Mouse (Mus musculus): ENCODE data around the gene Rpgrip1l. TPM values are rescaled to one million over a fixed set of nuclear protein-coding genes. Genes with fewer than 3 reads are reported as not detected.

Gene Rpgrip1l
- polyA plus RNA-seq, 1 experiment from 2014 or later: 8.7 TPM

DNA sequence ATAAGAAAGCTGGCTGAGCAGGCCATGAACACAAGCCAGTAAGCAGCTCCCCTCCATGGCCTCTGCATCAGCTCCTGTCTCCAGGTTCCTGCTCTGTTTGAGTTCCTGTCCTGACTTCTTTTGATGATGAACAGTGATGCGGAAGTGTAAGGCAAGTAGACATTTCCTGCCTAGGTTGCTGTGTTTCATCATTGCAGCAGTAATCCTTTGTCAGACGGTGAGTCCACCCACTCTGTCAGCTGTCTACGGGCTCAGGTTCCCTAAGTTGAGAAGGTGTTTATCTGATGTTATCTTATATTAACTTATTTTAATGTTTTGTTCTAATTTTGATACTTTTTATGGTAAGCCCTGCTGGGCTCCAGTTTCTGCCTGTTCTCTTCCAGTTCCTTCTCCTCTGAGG, 13.0 kb upstream of the Rpgrip1l start:
- no peak overlapping the region for H3K27ac ChIP-seq
- ATAC-seq (replicated peaks; ENCODE audit: low FRiP score, low read depth) (no peak), DNase-seq (ENCODE audit: low spot score) (no peak)
- H3K4me2 ChIP-seq (ENCODE audit: low read length): no peak overlapping the region
- H3K9me3 ChIP-seq (replicated peaks; ENCODE audit: low read length): no peaks in the 10 kb centered on the region
- 0 out of 2 replicates have a peak, but pooled peaks cover 3% of the 10 kb centered on the region for H3K36me3 ChIP-seq (ENCODE audit: insufficient read depth, low read length)
- no peaks in the 10 kb centered on the region for H3K4me1 ChIP-seq (replicated peaks; ENCODE audit: insufficient read depth, low read length)
- H3K27me3 ChIP-seq (ENCODE audit: insufficient read depth, low read length): no peaks in the 10 kb centered on the region
- H3K4me3 ChIP-seq (replicated peaks; ENCODE audit: low read depth, low read length): no peak overlapping the region
- WGBS: 57% methylated on average over 3 of the region's 3 CpGs
- no peak for TF ChIP-seq CTCF (IDR thresholded peaks at IDR 0.05; ENCODE audit: low read depth)
- no peak overlapping the region for H3K9ac ChIP-seq (ENCODE audit: low read depth, low read length)

DNA sequence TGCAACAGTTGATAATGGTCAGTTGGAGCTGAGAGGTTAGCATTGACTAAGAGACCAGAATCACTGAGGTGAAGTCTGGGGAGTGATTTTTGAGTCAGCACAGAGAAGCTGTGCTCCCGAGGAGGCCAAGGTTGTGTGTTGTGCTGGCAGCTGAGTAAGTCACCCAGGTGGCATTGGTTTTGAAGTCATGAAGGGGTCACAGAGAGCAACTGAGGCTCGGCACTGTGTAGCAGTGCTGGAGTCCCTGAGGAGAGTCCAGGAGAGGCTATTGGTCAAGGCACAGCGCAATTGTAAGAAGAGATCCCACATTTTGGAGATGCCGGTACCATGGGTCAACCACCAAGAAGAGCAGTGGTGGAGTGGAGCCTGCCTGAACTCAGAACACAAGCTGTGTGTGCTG, 11.9 kb upstream of the Rpgrip1l start:
- no peak overlapping the region for H3K9ac ChIP-seq (ENCODE audit: low read depth, low read length)
- no peak overlapping the region for H3K4me3 ChIP-seq (replicated peaks; ENCODE audit: low read depth, low read length)
- DNase-seq (ENCODE audit: low spot score) (no peak), ATAC-seq (replicated peaks; ENCODE audit: low FRiP score, low read depth) (no peak)
- no peaks in the 10 kb centered on the region for H3K4me1 ChIP-seq (replicated peaks; ENCODE audit: insufficient read depth, low read length)
- no peaks in the 10 kb centered on the region for H3K27me3 ChIP-seq (ENCODE audit: insufficient read depth, low read length)
- no peak for TF ChIP-seq CTCF (IDR thresholded peaks at IDR 0.05; ENCODE audit: low read depth)
- WGBS: 86% methylated on average over 4 of the region's 4 CpGs
- H3K27ac ChIP-seq: no peak overlapping the region
- no peak overlapping the region for H3K4me2 ChIP-seq (ENCODE audit: low read length)
- H3K9me3 ChIP-seq (replicated peaks; ENCODE audit: low read length): no peaks in the 10 kb centered on the region
- H3K36me3 ChIP-seq (ENCODE audit: insufficient read depth, low read length): 0 out of 2 replicates have a peak, but pooled peaks cover 3% of the 10 kb centered on the region

DNA sequence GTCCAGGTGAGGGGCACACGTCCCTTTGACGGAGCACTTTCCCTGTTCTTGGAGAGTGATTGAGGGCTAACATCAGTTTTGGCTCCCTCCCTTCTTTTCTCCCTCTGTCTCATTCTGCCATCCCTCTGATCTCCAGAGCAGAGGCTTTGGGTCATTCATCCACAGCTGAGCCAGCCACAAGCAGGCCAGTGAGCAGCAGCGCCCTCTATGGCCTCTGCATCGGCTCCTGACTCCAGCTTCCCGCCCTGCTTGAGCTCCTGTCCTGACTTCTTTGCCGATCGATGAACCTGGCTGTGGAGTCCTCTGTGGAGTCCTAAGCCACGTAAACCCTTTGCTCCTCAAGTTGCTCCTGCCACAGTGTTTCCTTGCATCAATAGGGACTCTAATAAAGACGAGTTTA, 11.2 kb upstream of the Rpgrip1l start:
- Histone ChIP-seq H3K4me3 (replicated peaks; ENCODE audit: low read depth, low read length) (no peak overlapping the region), H3K27ac (no peak overlapping the region), H3K9ac (ENCODE audit: low read depth, low read length) (no peak overlapping the region), H3K9me3 (replicated peaks; ENCODE audit: low read length) (no peaks in the 10 kb centered on the region), H3K4me1 (replicated peaks; ENCODE audit: insufficient read depth, low read length) (no peaks in the 10 kb centered on the region), H3K27me3 (ENCODE audit: insufficient read depth, low read length) (no peaks in the 10 kb centered on the region), H3K36me3 (ENCODE audit: insufficient read depth, low read length) (0 out of 2 replicates have a peak, but pooled peaks cover 3% of the 10 kb centered on the region), H3K4me2 (ENCODE audit: low read length) (no peak overlapping the region)
- DNase-seq (ENCODE audit: low spot score): no peak
- 61% methylated on average over 9 of the region's 9 CpGs for WGBS
- ATAC-seq (replicated peaks; ENCODE audit: low FRiP score, low read depth): no peak
- TF ChIP-seq CTCF (IDR thresholded peaks at IDR 0.05; ENCODE audit: low read depth): peak; percentile 40

DNA sequence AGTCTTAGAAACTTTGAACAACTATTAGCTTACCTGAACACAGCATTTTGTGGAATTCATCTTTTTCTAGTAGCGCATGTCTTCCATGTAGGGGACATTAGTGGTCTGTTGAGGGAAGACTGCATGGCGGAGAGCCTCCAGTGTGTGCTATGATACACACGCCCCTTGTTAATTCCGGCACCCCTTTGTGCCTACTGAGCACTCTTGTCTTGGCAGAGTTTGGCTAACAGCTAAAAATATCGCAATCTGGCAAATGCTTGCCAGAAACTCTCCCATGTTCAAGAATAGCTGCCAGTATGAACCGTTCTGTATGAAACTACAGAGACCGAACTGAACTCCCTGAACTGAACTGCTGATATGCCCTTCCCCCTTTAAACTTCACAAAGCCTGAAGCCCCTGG, 10.4 kb upstream of the Rpgrip1l start:
- DNase-seq (ENCODE audit: low spot score): no peak
- Histone ChIP-seq H3K27ac (no peak overlapping the region), H3K9me3 (replicated peaks; ENCODE audit: low read length) (no peaks in the 10 kb centered on the region), H3K27me3 (ENCODE audit: insufficient read depth, low read length) (no peaks in the 10 kb centered on the region), H3K4me3 (replicated peaks; ENCODE audit: low read depth, low read length) (no peak overlapping the region), H3K9ac (ENCODE audit: low read depth, low read length) (no peak overlapping the region), H3K36me3 (ENCODE audit: insufficient read depth, low read length) (0 out of 2 replicates have a peak, but pooled peaks cover 3% of the 10 kb centered on the region), H3K4me2 (ENCODE audit: low read length) (no peak overlapping the region), H3K4me1 (replicated peaks; ENCODE audit: insufficient read depth, low read length) (no peaks in the 10 kb centered on the region)
- TF ChIP-seq CTCF (IDR thresholded peaks at IDR 0.05; ENCODE audit: low read depth): no peak
- no peak for ATAC-seq (replicated peaks; ENCODE audit: low FRiP score, low read depth)
- WGBS: 91% methylated on average over 7 of the region's 7 CpGs

GRCm38 (mm10) chr8:91318938-91319729, 6.1 kb upstream of the Rpgrip1l start:
- Histone ChIP-seq H3K4me1 (replicated peaks; ENCODE audit: insufficient read depth, low read length) (0 out of 2 replicates have a peak, but pooled peaks cover 5% of the 10 kb centered on the region), H3K27ac (no peak overlapping the region), H3K4me2 (ENCODE audit: low read length) (no peak overlapping the region), H3K9ac (ENCODE audit: low read depth, low read length) (no peak overlapping the region), H3K9me3 (replicated peaks; ENCODE audit: low read length) (no peaks in the 10 kb centered on the region), H3K27me3 (ENCODE audit: insufficient read depth, low read length) (no peaks in the 10 kb centered on the region), H3K4me3 (replicated peaks; ENCODE audit: low read depth, low read length) (no peak overlapping the region), H3K36me3 (ENCODE audit: insufficient read depth, low read length) (no peaks in the 10 kb centered on the region)
- 82% methylated on average over 7 of the region's 7 CpGs for WGBS
- ATAC-seq (replicated peaks; ENCODE audit: low FRiP score, low read depth) (no peak), DNase-seq (ENCODE audit: low spot score) (no peak)
- no peak for TF ChIP-seq CTCF (IDR thresholded peaks at IDR 0.05; ENCODE audit: low read depth)

DNA sequence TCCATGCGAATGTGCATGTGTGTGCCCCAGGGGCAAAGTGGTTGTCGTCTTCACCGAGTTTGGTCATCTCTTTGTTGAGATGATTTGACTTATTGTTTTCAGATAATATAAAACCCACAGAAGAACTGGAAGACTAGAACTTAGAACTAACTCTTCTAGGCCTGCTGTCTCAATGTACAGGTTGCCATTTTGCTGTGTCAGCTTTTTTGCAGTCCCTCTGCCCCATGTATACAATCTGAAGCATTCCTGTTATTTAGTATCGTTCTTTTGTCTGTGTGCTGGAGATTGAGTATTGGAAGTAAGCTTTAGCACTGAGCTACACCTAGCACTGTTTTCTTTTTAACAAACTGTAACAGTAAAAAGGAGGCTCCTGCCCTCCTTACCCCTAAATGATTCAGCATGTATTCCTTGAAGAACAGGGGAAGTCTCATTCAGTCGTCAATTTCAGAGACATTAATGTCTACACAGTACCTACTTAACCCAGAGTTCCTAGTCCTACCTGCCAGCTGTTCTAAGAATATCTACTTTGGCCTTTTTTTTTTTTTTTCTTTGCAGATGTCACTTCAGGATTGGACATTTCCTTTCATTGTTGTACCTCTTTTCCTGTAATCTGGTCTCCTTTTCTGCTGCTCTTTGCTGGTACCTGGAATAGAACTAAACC, 4.6 kb upstream of the Rpgrip1l start:
- Histone ChIP-seq H3K4me1 (replicated peaks; ENCODE audit: insufficient read depth, low read length) (peaks cover 5% of the 10 kb centered on the region; the same call in 1 of the 2 replicates), H3K27me3 (ENCODE audit: insufficient read depth, low read length) (no peaks in the 10 kb centered on the region), H3K4me2 (ENCODE audit: low read length) (no peak overlapping the region), H3K27ac (no peak overlapping the region), H3K36me3 (ENCODE audit: insufficient read depth, low read length) (no peaks in the 10 kb centered on the region), H3K9me3 (replicated peaks; ENCODE audit: low read length) (no peaks in the 10 kb centered on the region), H3K4me3 (replicated peaks; ENCODE audit: low read depth, low read length) (no peak overlapping the region), H3K9ac (ENCODE audit: low read depth, low read length) (no peak overlapping the region)
- ATAC-seq (replicated peaks; ENCODE audit: low FRiP score, low read depth): no peak
- DNase-seq (ENCODE audit: low spot score): no peak
- TF ChIP-seq CTCF (IDR thresholded peaks at IDR 0.05; ENCODE audit: low read depth): no peak
- 91% methylated on average over 5 of the region's 5 CpGs for WGBS
